Mouse (Mus musculus) gastrocnemius, adult 2 months (tissue): Measurements from ENCODE around the gene 1700024P04Rik. TPM values are rescaled to one million over a fixed set of nuclear protein-coding genes. Genes with fewer than 3 reads are reported as not detected.
"Not testable (repeated sequence)": the region's sequence is repeated elsewhere in the genome, so short reads cannot be mapped to it uniquely, and the experiment has no call there.

Source experiments
- DNase-seq: peaks from one replicate; pipeline ENCODE4 v3.0.0; 2022
- H3K27ac ChIP-seq: fragments of 200-600 bp; 2 replicates; pipeline ENCODE4 v1.8.1; 2022; ENCODE audit warnings: mild to moderate bottlenecking
- H3K4me3 ChIP-seq: fragments of 200-600 bp; 2 replicates; pipeline ENCODE4 v1.8.1; 2022; ENCODE audit warnings: mild to moderate bottlenecking, moderate library complexity
- CTCF ChIP-seq: fragments of 200-600 bp; IDR thresholded peaks from 2 replicates; pipeline ENCODE4 v1.8.1; 2022; ENCODE audit warnings: antibody characterized with exemption, mild to moderate bottlenecking, moderate library complexity
- intact Hi-C: fragments of 180-260 bp; cut with DNase I; formaldehyde crosslinking; loops from one replicate; pipeline ENCODE4 v1.15.1; 2025
- total RNA-seq, 2 experiments: library from RNA; stranded (reverse); gene quantifications; 2 replicates each; pipeline ENCODE4 v1.2.3; 2021

Gene 1700024P04Rik
- total RNA-seq, 2 experiments from 2014 or later = not detected

DNA sequence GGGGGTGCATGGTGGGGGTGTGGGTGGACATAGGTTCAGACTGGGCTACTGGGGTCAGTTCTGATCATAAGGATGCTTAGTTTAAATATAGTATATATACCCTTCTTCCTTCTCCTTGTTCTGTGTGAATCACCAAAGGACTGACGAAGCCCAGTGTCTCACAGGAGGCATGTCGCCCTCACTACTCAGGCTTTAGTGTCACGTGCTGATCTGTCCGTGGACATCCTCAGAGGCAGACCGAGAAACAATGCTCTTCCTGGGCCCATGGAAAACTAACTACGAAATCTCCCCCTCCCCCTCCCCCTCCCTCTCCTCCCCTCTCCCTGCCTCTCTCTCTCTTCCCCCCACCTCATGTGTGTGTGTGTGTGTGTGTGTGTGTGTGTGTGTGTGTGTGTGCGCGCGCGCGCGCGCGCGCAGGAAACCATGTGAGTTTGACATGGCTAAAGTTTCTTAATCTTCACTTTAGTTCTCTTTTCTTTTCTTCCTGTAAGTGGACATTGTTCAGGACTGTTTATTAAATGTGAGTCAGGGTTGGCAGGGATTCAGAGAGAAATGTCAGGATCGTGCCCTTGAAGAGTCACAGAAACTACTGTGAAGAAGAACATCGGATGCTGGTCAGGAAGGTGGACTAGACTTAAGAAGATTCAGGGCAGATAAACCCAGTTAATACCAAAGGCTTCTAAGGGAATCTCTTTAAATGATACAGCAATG is 22.2 kb upstream of the 1700024P04Rik start:
- no peak for TF ChIP-seq CTCF
- DNase-seq = no peak
- intact Hi-C loops = no loop called here
- Histone ChIP-seq H3K27ac (no peak overlapping the region), H3K4me3 (no peak overlapping the region)

DNA sequence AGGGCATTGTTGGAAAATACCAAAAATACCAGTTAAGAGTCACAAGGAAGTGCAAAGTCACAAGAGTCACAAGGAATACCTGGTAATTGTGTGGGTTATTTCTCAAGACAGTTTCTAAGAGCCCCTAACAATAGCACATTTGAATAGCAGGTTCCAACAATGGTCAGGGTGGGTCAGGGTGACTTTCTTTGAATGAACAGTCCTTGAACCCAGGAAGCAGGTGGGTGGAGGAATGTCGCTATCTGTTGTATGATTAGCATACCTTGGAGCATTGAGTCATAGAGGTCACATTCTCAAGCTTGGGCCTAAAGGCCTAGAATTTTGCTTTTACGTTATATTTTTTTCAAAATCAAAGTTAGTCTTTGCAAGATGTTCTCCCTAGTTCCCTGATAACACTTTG is 17.3 kb upstream of the 1700024P04Rik start:
- H3K4me3 ChIP-seq, H3K27ac ChIP-seq, DNase-seq, intact Hi-C loops: not testable (repeated sequence)

DNA sequence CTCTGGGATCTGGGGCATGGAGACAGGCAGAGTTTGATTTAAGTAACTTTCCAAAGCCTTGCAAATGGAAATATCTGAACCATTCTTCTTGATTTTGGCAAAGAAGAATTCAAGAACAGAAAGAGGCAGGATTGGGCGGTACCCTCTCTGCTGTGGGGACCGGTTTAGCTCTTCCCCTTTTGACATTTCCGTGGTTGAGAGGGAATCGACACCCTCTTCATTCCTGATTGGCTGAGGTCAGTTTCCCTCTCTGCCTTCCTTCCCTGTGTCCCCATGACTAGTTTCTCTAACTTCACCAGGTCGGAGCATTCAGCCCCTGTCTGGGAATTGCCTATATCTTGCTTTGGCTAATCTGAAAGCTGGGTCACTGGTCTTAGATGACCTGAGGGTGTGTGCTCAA is 12.7 kb upstream of the 1700024P04Rik start:
- intact Hi-C loops = no loop called here
- Histone ChIP-seq H3K27ac (no peak overlapping the region), H3K4me3 (no peak overlapping the region)
- DNase-seq = no peak
- no peak for TF ChIP-seq CTCF

DNA sequence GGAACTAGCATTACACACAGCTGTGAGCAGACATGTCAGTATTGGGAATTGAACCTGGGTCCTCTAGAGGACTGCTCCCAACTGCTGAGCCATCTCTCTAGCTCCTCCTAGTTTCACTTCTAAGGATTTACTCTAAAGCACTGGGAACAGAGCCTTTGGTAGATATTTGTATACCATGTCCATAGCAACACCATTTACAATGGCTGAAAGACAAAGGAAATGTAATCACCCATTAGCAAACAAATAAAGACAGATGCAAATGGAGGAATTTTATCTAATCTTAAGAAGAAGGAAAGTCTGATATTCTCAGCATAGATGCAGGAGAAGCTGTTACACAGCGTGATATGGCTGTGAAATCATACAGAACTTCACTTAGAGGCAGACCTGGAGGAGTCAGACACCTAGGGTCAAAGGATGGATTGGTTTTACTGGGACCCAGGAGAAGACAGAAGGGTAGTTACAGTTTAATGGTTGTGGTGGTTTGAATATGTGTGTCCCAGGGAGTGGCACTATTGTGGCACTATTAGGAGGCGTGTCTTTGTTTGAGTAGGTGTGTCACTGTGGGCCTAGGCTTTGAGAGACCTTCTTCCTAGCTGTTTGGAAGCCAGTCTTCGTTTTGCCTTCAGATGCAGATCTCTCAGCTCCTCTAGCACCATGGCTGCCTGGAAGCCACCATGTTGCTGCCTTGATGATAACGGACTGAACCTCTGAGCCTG is 7.1 kb downstream of the 1700024P04Rik start:
- TF ChIP-seq CTCF = no peak
- DNase-seq = no peak
- intact Hi-C loops = no loop called here
- no peak overlapping the region for H3K4me3 ChIP-seq
- H3K27ac ChIP-seq = no peak overlapping the region

DNA sequence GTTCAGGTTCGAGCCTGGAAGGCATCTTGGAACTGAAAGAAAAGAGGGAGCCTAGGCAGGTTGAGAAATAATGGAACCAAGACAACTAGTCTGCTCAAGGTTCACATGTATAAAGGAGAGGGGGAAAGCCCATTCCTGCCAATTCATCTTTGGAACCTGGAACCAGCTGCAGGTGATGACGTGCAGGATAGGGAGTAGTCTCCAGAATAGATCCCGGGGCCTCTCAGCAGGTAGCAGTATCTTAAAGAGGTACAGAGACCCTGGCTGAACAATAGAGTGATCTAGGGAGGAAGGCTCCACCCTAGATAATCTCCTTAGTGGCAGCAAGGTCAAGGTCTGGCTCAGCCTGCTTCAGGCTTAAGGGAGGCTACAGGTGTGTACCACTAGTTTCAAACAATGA is 8.3 kb downstream of the 1700024P04Rik start:
- H3K4me3 ChIP-seq, DNase-seq, H3K27ac ChIP-seq, intact Hi-C loops: not testable (repeated sequence)

DNA sequence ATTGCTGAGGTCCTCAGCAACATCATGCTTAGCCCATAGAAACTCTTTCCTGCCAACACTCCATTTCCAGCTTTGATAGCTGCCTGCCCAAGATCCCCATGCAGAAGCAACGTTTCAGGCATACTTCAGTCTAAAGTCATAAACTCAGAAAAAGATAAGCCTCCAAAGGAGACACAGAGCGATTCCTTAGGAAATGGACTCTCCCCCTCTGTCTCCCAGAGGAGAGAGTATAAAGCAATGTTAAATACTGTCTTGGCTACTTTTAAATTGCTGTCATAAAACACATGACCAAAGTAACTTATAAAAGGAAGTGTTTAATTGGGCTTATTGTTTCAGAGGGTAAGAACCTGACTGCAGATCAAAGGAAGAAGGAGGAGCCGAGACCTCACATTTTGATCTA is 12.3 kb downstream of the 1700024P04Rik start:
- intact Hi-C loops = no loop called here
- TF ChIP-seq CTCF = no peak
- no peak overlapping the region for H3K4me3 ChIP-seq
- DNase-seq = no peak
- H3K27ac ChIP-seq = no peak overlapping the region

DNA sequence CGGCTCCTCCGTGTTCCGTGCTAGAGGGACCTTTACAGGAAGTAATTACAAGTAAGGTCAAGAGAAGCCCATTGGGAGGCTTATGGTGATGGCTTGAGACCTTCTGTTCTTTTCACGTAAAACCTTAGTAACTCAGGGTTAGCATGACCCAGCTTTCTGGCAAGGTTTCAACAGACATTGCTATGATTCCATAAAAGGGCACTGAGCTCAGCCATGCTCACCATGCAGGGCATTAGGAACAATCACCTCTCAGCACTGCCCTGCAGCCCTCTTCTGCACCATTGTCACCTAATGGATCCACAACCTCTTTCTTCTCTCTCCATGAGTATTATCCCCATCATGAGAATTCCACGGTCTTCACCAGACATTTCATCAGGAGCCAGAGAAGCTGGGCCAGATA is 12.7 kb downstream of the 1700024P04Rik start:
- no peak for TF ChIP-seq CTCF
- H3K4me3 ChIP-seq = no peak overlapping the region
- no peak overlapping the region for H3K27ac ChIP-seq
- intact Hi-C loops = no loop called here
- no peak for DNase-seq

DNA sequence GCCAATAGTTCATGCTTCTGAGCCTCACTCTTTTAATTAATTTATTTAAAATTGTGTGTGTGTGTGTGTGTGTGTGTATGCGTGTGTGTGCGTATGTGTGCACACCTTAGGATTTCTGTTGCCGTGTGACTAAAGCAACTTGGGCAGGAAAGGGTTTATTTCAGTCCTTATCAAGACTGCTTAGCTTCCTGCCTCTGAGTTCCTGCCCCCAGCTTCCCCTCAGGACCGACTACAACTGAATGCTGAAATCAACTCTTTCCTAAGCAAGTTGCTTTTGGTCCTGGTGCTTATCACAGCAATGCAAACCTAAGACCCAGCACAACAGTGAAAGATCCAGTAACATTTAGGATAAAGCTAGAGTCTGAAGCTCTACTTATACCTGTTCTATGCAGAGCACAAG is 15.8 kb downstream of the 1700024P04Rik start:
- Histone ChIP-seq H3K4me3 (no peak overlapping the region), H3K27ac (no peak overlapping the region)
- DNase-seq = no peak
- intact Hi-C loops = no loop called here
- no peak for TF ChIP-seq CTCF

DNA sequence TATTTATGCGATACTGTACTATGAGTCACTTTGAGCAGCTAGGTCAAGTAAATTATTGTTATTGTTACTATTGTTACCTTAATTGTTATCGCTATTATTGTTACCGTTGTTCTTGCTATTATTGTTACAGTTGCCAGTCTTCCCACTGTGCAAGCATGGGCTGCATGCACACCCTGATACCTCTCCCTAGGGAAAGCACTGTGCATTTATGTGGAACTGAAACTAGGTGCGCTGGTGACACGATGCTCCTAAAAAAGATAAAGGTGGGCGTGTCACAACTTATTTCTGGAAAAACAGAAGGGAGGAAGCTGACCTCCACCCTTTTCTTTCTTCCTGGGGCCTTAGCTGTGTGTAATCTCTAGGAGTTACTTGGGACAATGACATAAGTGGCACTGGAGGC is 16.4 kb downstream of the 1700024P04Rik start:
- no peak for DNase-seq
- no peak for TF ChIP-seq CTCF
- Histone ChIP-seq H3K27ac (no peak overlapping the region), H3K4me3 (no peak overlapping the region)
- intact Hi-C loops = no loop called here

DNA sequence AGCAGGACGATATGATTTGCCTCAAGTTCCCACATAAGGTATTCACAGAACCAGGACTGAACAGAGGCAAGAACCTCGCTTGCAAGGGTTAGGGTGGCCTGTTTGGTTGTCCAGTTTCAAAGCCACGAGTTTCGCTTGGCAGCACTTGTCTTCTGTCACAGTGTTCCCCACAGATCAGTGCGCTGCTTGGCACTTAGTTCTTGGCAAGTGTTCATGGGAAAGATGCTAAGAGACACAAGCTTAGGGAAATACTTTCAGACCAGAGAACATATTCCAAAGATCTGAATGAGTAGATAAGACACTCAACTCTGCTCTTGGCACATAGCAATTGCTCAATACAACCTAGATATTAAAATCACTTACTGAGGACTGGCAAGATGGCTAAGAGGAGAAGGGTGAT is 17.8 kb downstream of the 1700024P04Rik start:
- no peak for TF ChIP-seq CTCF
- no peak overlapping the region for H3K27ac ChIP-seq
- intact Hi-C loops = no loop called here
- DNase-seq = peak; percentile 38
- no peak overlapping the region for H3K4me3 ChIP-seq

DNA sequence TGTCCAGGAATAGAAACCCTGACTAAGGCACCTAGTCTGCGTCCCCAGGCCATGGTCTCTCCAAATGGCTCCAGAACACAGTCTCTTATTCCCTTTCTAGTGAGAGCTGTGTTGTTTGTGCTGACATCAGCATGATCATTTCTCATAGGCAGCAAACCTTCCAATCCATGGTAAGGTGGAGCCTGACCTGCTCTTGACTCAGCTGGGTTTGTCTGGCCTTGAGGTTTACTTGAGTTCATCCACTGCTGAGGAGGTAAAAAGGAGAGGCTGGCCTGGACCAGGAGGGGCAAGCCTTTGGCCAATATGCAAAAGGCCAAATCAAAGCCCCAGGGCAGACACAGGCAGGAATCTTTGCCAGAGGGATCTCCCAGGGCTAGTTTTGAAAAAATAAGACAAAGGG is 20.8 kb downstream of the 1700024P04Rik start:
- no peak for TF ChIP-seq CTCF
- intact Hi-C loops = no loop called here
- Histone ChIP-seq H3K27ac (no peak overlapping the region), H3K4me3 (no peak overlapping the region)
- DNase-seq = no peak

DNA sequence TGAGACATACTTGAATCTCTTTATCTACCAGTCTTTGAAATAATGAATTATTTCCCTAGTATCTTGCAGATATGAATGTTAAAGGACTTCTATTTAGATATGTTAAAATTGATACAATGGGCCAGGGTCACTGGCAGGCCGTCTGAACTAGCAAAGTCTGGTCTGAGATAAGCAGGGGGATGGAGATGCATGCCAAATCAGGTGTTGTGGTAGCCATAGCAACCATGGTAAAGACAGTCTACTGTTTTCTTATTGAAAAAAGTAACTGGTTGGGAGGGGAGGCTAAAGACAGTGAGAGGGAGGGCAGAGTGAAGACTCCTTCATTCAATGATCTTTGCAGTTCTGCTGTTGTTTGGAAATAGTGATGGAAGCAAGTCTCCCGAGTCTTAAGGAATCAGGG is 26.2 kb downstream of the 1700024P04Rik start:
- Histone ChIP-seq H3K4me3 (no peak overlapping the region), H3K27ac (no peak overlapping the region)
- intact Hi-C loops = no loop called here
- TF ChIP-seq CTCF = no peak
- no peak for DNase-seq

DNA sequence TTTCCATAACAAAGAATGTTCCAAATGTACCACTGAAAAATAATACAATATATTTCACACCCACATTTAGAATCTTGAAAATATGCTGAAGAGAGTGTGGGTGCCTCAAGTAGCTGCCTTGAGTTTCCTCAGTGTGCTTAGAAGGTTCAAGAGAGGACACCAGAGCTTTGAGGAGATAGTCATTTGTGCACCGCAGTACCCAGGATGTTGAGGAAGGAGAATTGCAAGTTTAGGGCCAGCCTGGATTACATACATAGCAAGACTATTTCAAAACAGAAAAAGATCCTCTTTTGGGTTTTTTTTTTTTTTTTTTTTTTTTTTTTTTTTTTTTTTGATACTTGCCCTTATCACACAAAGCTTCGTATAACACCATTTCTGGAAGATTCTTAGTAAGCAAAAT is 28.2 kb downstream of the 1700024P04Rik start:
- intact Hi-C loops = no loop called here
- DNase-seq = no peak
- TF ChIP-seq CTCF = no peak
- no peak overlapping the region for H3K27ac ChIP-seq
- H3K4me3 ChIP-seq = no peak overlapping the region

DNA sequence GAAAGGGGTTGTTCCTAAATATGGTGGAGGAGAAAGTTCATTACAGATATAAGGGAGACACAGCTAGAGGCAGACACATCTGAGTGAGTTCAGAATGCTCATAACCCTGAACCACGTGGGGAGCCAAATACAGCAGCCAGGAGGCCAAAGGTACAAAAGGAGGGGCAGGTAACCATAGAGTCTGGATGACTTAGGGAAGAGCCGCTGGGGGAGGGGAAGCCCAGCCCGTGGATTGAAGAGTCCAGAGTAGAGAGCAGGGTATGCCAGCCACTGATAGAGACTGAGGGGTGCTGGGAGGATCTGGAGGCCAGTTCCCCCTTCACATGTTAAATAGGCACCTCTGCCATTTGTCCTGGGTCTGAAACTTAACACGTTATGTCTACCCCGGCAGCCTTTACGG is 28.7 kb downstream of the 1700024P04Rik start:
- TF ChIP-seq CTCF = no peak
- no peak overlapping the region for H3K4me3 ChIP-seq
- H3K27ac ChIP-seq = no peak overlapping the region
- intact Hi-C loops = no loop called here
- no peak for DNase-seq
